In the genomic region with DNA sequence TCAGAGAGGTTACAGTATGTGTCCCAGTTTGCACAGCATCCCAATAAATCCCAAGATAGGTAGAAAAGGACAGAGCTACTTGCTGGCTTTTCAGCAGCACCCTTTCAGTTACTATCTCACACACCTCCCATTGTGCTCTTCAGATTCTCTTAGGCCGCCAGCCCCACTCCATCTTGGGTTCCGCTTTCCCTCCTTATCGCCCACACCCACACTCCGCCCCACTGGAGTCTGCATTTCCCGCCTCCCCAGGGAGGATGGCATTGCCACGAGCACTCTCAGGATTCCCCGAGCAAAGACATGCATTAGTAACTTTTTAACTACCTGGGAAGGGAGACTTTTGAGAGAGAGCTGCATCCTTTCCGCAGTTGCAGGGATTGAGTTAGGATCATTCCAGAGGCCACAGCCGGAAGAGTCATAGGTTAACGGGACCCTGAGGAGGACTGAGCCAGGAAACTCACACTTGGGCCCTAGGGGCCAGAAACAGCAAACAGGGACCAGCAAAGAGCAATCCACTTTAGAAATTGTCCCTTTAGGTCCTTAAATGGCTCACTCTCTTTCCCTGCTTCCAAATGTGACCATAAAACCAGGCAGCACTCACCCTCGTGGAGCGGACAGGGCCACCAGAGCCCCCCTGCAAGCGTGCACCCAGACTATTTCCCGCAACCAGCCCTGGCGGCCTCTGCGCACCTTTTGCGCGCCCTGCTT, we compare ENCODE assay signal across 8 mouse cellular contexts. TPM values are rescaled to one million over a fixed set of nuclear protein-coding genes. Genes with fewer than 3 reads are reported as not detected.
DNase-seq lines count a peak whose midpoint lies in the region; ATAC-seq and TF ChIP-seq lines count a peak whose summit lies in the region.

No protein-coding gene starts in this region.

- 2% methylated on average over 18 of the region's 18 CpGs for whole genome bisulfite sequencing in liver, embryonic 16.5 days (ENCODE audit: insufficient replicate concordance)

- DNase-seq in gastrocnemius, adult 2 months = no peak
- DNase-seq in gastrocnemius, postnatal 14 days = no peak
- DNase-seq in gastrocnemius, adult 18-20 months (ENCODE audit: low spot score) = no peak
- DNase-seq in T-cell, adult 2 months (ENCODE audit: low spot score) = no peak
- no peak for DNase-seq in ovary, adult 18-20 months (ENCODE audit: low spot score)

- no peaks in the 10 kb centered on the region for H3K36me3 ChIP-seq in E14TG2a.4 (ENCODE audit: insufficient read depth, low read length)
- H3K36me3 ChIP-seq in liver, embryonic 16.5 days (ENCODE audit: control insufficient read depth, insufficient read depth) = no peaks in the 10 kb centered on the region

- peaks cover 93% of the 10 kb centered on the region for H3K27me3 ChIP-seq in E14TG2a.4 (ENCODE audit: insufficient read depth, low read length)
- H3K27me3 ChIP-seq in liver, embryonic 16.5 days (ENCODE audit: control insufficient read depth, insufficient read depth, low read depth, low read length) = peaks cover 46% of the 10 kb centered on the region

- peak overlapping the region; percentile 78 for H3K4me3 ChIP-seq in gastrocnemius, adult 2 months
- H3K4me3 ChIP-seq in E14TG2a.4 (replicated peaks; ENCODE audit: low read length) = peak overlapping the region; percentile 82
- peak overlapping the region; percentile 36 for H3K4me3 ChIP-seq in liver, embryonic 16.5 days (ENCODE audit: low read depth, low read length)

- H3K9ac ChIP-seq in liver, embryonic 16.5 days (ENCODE audit: low read depth, low read length) = no peak overlapping the region

- peak overlapping the region; percentile 69 for H3K27ac ChIP-seq in gastrocnemius, adult 2 months
- H3K27ac ChIP-seq in liver, embryonic 16.5 days (ENCODE audit: low read length) = no peak overlapping the region

- H3K4me1 ChIP-seq in E14TG2a.4 (replicated peaks; ENCODE audit: low read depth, low read length) = peaks cover 51% of the 10 kb centered on the region
- no peaks in the 10 kb centered on the region; the same call in 1 of the 2 replicates for H3K4me1 ChIP-seq in liver, embryonic 16.5 days (ENCODE audit: control insufficient read depth, low read depth, low read length)

- intact Hi-C loops in gastrocnemius, adult 2 months (cut with DNase I) = loop anchor here (5.0 kb wide), 2 partner anchors 135 to 205 kb away; no protein-coding TSS in a partner anchor
- intact Hi-C loops in gastrocnemius, postnatal 14 days (cut with DNase I; ENCODE audit: low total_unique reads) = loop anchor here (5.0 kb wide), 1 partner anchor 100 kb away; no protein-coding TSS in a partner anchor

- peaks cover 27% of the 10 kb centered on the region for H3K9me3 ChIP-seq in E14TG2a.4 (ENCODE audit: low read length)
- no peaks in the 10 kb centered on the region for H3K9me3 ChIP-seq in liver, embryonic 16.5 days (replicated peaks; ENCODE audit: control insufficient read depth, low read length)

- H3K4me2 ChIP-seq in liver, embryonic 16.5 days (ENCODE audit: low read depth, low read length) = peak overlapping the region; percentile 47

- peak; percentile 50 for ATAC-seq in granulocyte monocyte progenitor cell, adult 5-6 weeks (replicated peaks; ENCODE audit: poor library complexity, severe bottlenecking)
- no peak for ATAC-seq in liver, embryonic 16.5 days (ENCODE audit: low read depth)

- no peak for TF ChIP-seq CTCF in gastrocnemius, adult 2 months (IDR thresholded peaks at IDR 0.05)
- TF ChIP-seq CTCF in E14TG2a.4 (conservative IDR thresholded peaks at IDR 0.05; ENCODE audit: low read length) = no peak

RNA-seq across cellular contexts. Expression of a gene that starts 1.4 kb away (rescaled TPM):
- 1 to 10 TPM in 1 of 2 experiments, under 1 TPM in 1; 0.94 to 1.4 TPM for total RNA-seq in gastrocnemius, adult 2 months (2021)
- total RNA-seq in gastrocnemius, postnatal 14 days (2021) = 1 to 10 TPM; 2.1 to 2.7 TPM
- not detected in 2 replicates for total RNA-seq in granulocyte monocyte progenitor cell, adult 5-6 weeks (2014; fragmentation: Nextera tagmentation)
- not detected in 2 replicates for total RNA-seq in granulocyte monocyte progenitor cell, adult 5-6 weeks (2017)
- 0.68 and 0.91 TPM in 2 replicates for polyA plus RNA-seq in liver, embryonic 16.5 days (2015; fragmentation: Nextera tagmentation; extraction: Ambion mirVana)
- total RNA-seq in gastrocnemius, adult 18-20 months (2021) = 1 to 10 TPM in 1 of 2 experiments, under 1 TPM in 1; 0.78 to 1.0 TPM
